Mouse (Mus musculus) bone marrow macrophage, adult 2 months (primary cell): Measurements from ENCODE around the gene Rsbn1.

Experiments used
- CTCF ChIP-seq: IDR thresholded peaks from 2 replicates; pipeline ENCODE4 v1.5.1; 2012; ENCODE audit warnings: low read depth, mild to moderate bottlenecking, low read length, moderate library complexity
- POLR2A ChIP-seq: IDR thresholded peaks from 2 replicates; pipeline ENCODE4 v1.6.1; 2012; ENCODE audit warnings: mild to moderate bottlenecking, low read depth, low read length, borderline replicate concordance

DNA sequence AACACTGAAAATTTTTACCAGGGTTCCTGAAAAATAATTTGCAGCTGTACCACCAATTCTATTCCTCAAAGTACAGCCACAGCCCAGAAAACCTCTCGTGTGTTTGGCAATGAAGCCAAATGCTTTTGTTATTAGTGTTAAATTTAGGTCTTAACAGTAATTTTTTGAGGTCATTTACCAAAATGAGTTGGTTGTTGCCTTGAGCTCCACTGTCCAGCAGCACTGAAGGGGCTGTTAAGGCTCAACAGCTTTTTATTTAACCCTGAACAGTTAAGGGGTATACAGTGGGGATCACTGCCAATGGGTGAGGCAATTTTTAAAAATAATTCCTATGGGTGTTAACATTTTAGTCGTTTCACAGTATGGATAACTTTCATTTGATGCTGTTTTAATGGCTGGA, 53.3 kb downstream of the Rsbn1 start:
- TF ChIP-seq CTCF (no peak), POLR2A (no peak)
